Comparison of ENCODE assay signal across 21 mouse cellular contexts in the genomic region with DNA sequence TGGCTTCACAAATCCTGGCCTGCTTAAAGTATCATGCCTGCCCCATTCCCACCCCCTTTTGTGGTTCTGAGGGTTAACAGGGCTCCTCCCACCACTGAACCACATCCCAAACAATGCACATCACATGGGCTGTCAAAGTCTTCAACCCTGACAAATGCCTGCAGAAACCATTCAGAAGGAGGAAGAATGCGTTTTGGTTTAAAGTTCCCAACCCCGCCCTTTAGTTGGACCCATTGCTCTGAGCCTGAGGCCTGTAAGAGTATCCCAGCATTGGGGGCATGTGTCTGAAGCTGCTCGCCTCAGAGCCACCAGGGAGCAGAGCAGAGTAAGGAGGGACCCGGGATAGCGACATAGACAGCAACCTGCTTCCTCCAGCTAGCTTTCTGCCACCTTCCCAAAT. TPM values are rescaled to one million over a fixed set of nuclear protein-coding genes. Genes with fewer than 3 reads are reported as not detected.
DNase-seq lines count a peak whose midpoint lies in the region; ATAC-seq and TF ChIP-seq lines count a peak whose summit lies in the region.
"Had no signal": no experiment of that assay in that cellular context is flagged by ENCODE, and none has a peak within 500 bp of the region (broad histone marks: within the 10 kb centered on the region; RNA-seq: fewer than 3 reads in every experiment).

No protein-coding gene starts in this region.

- H3K4me3 ChIP-seq in heart, adult 2 months: no peak overlapping the region
- H3K4me3 ChIP-seq in thymus, adult 2 months (ENCODE audit: control insufficient read depth, insufficient read depth, low read length): no peak overlapping the region
- no peak overlapping the region for H3K4me3 ChIP-seq in stomach, postnatal 0 days (ENCODE audit: low read depth, low read length)
- H3K4me3 ChIP-seq: embryonic facial prominence, embryonic 15.5 days; hindbrain, embryonic 13.5 days had no signal

- 0 out of 2 replicates have a peak, but pooled peaks have one; percentile 9 for TF ChIP-seq CTCF in heart, adult 2 months (IDR thresholded peaks at IDR 0.05)
- TF ChIP-seq CTCF in thymus, adult 2 months (IDR thresholded peaks at IDR 0.05; ENCODE audit: borderline replicate concordance, control insufficient read depth, extremely low read depth, insufficient read depth, low read length, poor library complexity): 0 out of 2 replicates have a peak, but pooled peaks have one; percentile 12
- TF ChIP-seq CTCF in stomach, postnatal 0 days (IDR thresholded peaks at IDR 0.05; ENCODE audit: low read depth): peak; percentile 43

- H3K4me1 ChIP-seq in heart, adult 2 months (ENCODE audit: control insufficient read depth, insufficient read depth, low read length): peaks cover 3% of the 10 kb centered on the region
- H3K4me1 ChIP-seq in thymus, adult 2 months (replicated peaks; ENCODE audit: control insufficient read depth, insufficient read depth, low read length): peaks cover 11% of the 10 kb centered on the region
- no peaks in the 10 kb centered on the region for H3K4me1 ChIP-seq in stomach, postnatal 0 days (replicated peaks; ENCODE audit: control insufficient read depth, insufficient read depth)

- H3K4me2 ChIP-seq in stomach, postnatal 0 days (replicated peaks; ENCODE audit: low read depth): no peak overlapping the region
- H3K4me2 ChIP-seq: embryonic facial prominence, embryonic 15.5 days; hindbrain, embryonic 13.5 days had no signal

- no peak for TF ChIP-seq POLR2A in heart, adult 2 months (IDR thresholded peaks at IDR 0.05; ENCODE audit: insufficient read depth, low read depth, low read length)
- TF ChIP-seq POLR2A in thymus, adult 2 months (IDR thresholded peaks at IDR 0.05; ENCODE audit: control insufficient read depth, extremely low read depth, insufficient read depth, low read length, poor library complexity): no peak

- H3K79me2 ChIP-seq in heart, adult 2 months (replicated peaks; ENCODE audit: control insufficient read depth, insufficient read depth, low read length): no peaks in the 10 kb centered on the region

- DNase-seq in heart, adult 2 months: no peak
- no peak for DNase-seq in heart, postnatal 10 days
- DNase-seq in thymus, adult 2 months: no peak
- DNase-seq in thymus, postnatal 4 days: no peak
- peak; percentile 86 for DNase-seq in ZHBTc4 (ENCODE audit: low read depth, low spot score)
- no peak for DNase-seq in stomach, postnatal 0 days (ENCODE audit: low spot score)
- DNase-seq in cerebellum, adult 9-10 months: no peak
- DNase-seq in kidney, postnatal 10 days: no peak
- DNase-seq: cerebellum, adult 2 months; kidney, adult 2 months; liver; lung, postnatal 14 days; right cerebral cortex, adult 18-20 months had no signal

- no peaks in the 10 kb centered on the region for H3K27me3 ChIP-seq in heart, adult 2 months (ENCODE audit: control insufficient read depth, insufficient read depth, low read length)
- no peaks in the 10 kb centered on the region for H3K27me3 ChIP-seq in thymus, adult 2 months (ENCODE audit: control insufficient read depth, insufficient read depth, low read length)
- H3K27me3 ChIP-seq in stomach, postnatal 0 days (ENCODE audit: control insufficient read depth, insufficient read depth, low read length): no peaks in the 10 kb centered on the region
- H3K27me3 ChIP-seq: embryonic facial prominence, embryonic 15.5 days; hindbrain, embryonic 13.5 days had no signal

- TF ChIP-seq EP300 in heart, adult 2 months (IDR thresholded peaks at IDR 0.05; ENCODE audit: insufficient read depth, low read depth, low read length): no peak
- no peak for TF ChIP-seq EP300 in stomach, postnatal 0 days (optimal IDR thresholded peaks at IDR 0.05)

- intact Hi-C loops in heart, adult 2 months (cut with DNase I): loop anchor here (5.0 kb wide), 2 partner anchors 53 to 247 kb away; partner anchors contain the start of gene E130308A19Rik
- intact Hi-C loops in heart, postnatal 10 days (cut with DNase I): loop anchor here (2.0 to 5.0 kb wide), 3 partner anchors 55 to 257 kb away; partner anchors contain the start of gene Snx30

- H3K9me3 ChIP-seq in stomach, postnatal 0 days (ENCODE audit: control insufficient read depth, low read length): no peaks in the 10 kb centered on the region
- H3K9me3 ChIP-seq: embryonic facial prominence, embryonic 15.5 days; hindbrain, embryonic 13.5 days had no signal

- no peak overlapping the region for H3K27ac ChIP-seq in heart, adult 2 months
- H3K27ac ChIP-seq in thymus, adult 2 months (ENCODE audit: control insufficient read depth, insufficient read depth, low read length): no peak overlapping the region
- no peak overlapping the region for H3K27ac ChIP-seq in stomach, postnatal 0 days (replicated peaks)
- H3K27ac ChIP-seq: embryonic facial prominence, embryonic 15.5 days; hindbrain, embryonic 13.5 days had no signal

- H3K9ac ChIP-seq in heart, adult 2 months (ENCODE audit: low read depth, low read length): no peak overlapping the region
- no peak overlapping the region for H3K9ac ChIP-seq in stomach, postnatal 0 days (ENCODE audit: low read length)
- H3K9ac ChIP-seq: embryonic facial prominence, embryonic 15.5 days; hindbrain, embryonic 13.5 days had no signal

- ATAC-seq in stomach, postnatal 0 days (ENCODE audit: low FRiP score, low TSS enrichment): no peak
- ATAC-seq: CD4-positive, CD25-positive, alpha-beta regulatory T cell, adult 4 months; forebrain, embryonic 14.5 days; midbrain, embryonic 16.5 days had no signal

- peaks cover 9% of the 10 kb centered on the region for H3K36me3 ChIP-seq in heart, adult 2 months (ENCODE audit: control insufficient read depth, insufficient read depth, low read length)
- H3K36me3 ChIP-seq in thymus, adult 2 months (ENCODE audit: control insufficient read depth, insufficient read depth, low read length): no peaks in the 10 kb centered on the region
- no peaks in the 10 kb centered on the region for H3K36me3 ChIP-seq in stomach, postnatal 0 days (ENCODE audit: control insufficient read depth, insufficient read depth, low read length)
- H3K36me3 ChIP-seq: embryonic facial prominence, embryonic 15.5 days had no signal

- WGBS in heart, adult 2 months: 61% methylated on average over 5 of the region's 5 CpGs
- whole genome bisulfite sequencing in thymus, adult 2 months: 24% methylated on average over 5 of the region's 5 CpGs
- whole genome bisulfite sequencing in stomach, postnatal 0 days: 54% methylated on average over 5 of the region's 5 CpGs

RNA-seq across cellular contexts. Expression of gene Slc46a2, which starts 41.0 kb away (rescaled TPM):
- under 1 TPM; 0.08 to 0.50 TPM for total RNA-seq in heart, adult 2 months (2021)
- 0.78 and 0.85 TPM in 2 replicates for polyA plus RNA-seq in heart, adult 2 months (2012; rRNA removed)
- under 1 TPM; 0.12 to 0.37 TPM for total RNA-seq in heart, postnatal 10 days (2021)
- 19.4 and 28.3 TPM in 2 replicates for polyA plus RNA-seq in thymus, adult 2 months (2012; rRNA removed)
- polyA plus RNA-seq in stomach, postnatal 0 days (2015; fragmentation: Nextera tagmentation; extraction: Ambion mirVana): 9.5 and 10.5 TPM in 2 replicates
- total RNA-seq: left cerebral cortex, postnatal 10 days; neutrophil, adult 5-6 weeks had no signal
- polyA plus RNA-seq: cerebellum, adult 2 months; spleen, adult 2 months had no signal
